In the genomic region with DNA sequence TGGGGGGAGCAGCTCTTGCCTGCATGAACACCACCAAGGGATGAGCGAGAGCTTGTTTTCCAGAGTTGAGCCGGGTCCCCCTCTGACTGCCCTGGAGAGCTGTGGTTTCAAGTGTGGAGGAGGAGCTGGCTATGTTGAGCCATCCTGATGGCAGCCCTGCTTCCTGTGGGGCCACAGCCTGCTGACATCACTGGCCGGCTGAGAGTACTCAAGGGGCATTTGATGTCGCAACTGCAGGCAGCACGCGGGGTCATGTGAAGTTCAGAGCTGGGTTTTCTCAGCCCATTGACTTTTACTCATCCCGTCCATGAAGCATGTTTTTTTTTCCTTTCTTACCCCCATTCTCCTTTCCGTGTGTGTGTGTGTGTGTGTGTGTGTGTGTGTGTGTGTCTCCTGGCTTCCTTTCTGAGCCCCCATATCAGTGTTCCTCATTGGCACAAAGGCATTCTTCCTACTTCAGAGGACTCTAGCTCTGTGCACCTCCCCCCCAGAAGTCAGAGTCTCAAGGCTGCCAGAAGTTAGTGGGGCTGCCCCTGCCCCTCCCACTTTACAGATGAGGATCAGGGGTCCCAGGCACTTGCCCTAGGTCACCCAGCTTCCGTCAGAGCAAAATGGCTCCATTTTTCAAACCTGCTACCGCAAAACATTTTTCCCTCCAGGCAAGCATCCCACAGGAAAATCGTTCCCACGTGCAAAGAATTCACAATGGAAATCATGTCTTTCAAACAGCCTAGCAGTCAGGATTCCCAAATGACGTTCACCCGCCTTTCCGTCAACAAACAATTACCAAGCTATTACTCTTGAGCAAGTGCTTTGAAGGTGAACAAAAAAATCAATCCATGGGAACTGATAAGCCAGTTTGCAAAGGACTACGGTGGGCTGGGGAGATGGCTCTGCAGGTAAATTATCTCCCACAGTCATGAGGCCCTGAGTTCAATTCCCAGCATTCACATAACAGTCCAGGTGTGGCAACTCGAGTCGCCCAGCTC, we compare ENCODE assay signal across 8 mouse cellular contexts. TPM values are rescaled to one million over a fixed set of nuclear protein-coding genes. Genes with fewer than 3 reads are reported as not detected.
DNase-seq lines count a peak whose midpoint lies in the region; ATAC-seq lines count a peak whose summit lies in the region.

No protein-coding gene starts in this region.

- H3K9me3 ChIP-seq in embryonic facial prominence, embryonic 12.5 days: no peaks in the 10 kb centered on the region

- H3K4me1 ChIP-seq in embryonic facial prominence, embryonic 12.5 days: peaks cover 38% of the 10 kb centered on the region

- peak overlapping the region; percentile 16; the same call in 1 of the 2 replicates for H3K4me2 ChIP-seq in embryonic facial prominence, embryonic 12.5 days (replicated peaks)

- H3K27me3 ChIP-seq in embryonic facial prominence, embryonic 12.5 days: no peaks in the 10 kb centered on the region

- no peak overlapping the region for H3K9ac ChIP-seq in embryonic facial prominence, embryonic 12.5 days

- DNase-seq in ovary, postnatal 36 days (ENCODE audit: low spot score): peak; percentile 64
- no peak for DNase-seq in ovary, postnatal 14 days (ENCODE audit: low spot score)
- DNase-seq in heart, postnatal 4 days: peak; percentile 75
- peak; percentile 67 for DNase-seq in liver
- peak; percentile 69 for DNase-seq in neural tube, embryonic 10.5 days (ENCODE audit: extremely low spot score, low spot score)

- ATAC-seq in embryonic facial prominence, embryonic 12.5 days (ENCODE audit: insufficient number of reproducible peaks, insufficient read depth, low FRiP score, low TSS enrichment): no peak
- no peak for ATAC-seq in erythroid progenitor cell, adult 5-6 weeks (replicated peaks; ENCODE audit: low FRiP score, poor library complexity, severe bottlenecking)
- ATAC-seq in inflammation-experienced regulatory T-cells, adult 6 months: no peak

- H3K36me3 ChIP-seq in embryonic facial prominence, embryonic 12.5 days: no peaks in the 10 kb centered on the region; the same call in 1 of the 2 replicates

- 13% methylated on average over 18 of the region's 18 CpGs for WGBS in embryonic facial prominence, embryonic 12.5 days

- H3K4me3 ChIP-seq in embryonic facial prominence, embryonic 12.5 days: no peak overlapping the region

- H3K27ac ChIP-seq in embryonic facial prominence, embryonic 12.5 days: peak overlapping the region; percentile 63

RNA-seq across cellular contexts. Expression of gene Smad3, which starts 41.4 kb away (rescaled TPM):
- polyA plus RNA-seq in embryonic facial prominence, embryonic 12.5 days (2016; fragmentation: Nextera tagmentation; extraction: Ambion mirVana): 37.4 and 38.6 TPM in 2 replicates
- total RNA-seq in heart, postnatal 4 days (2021): 10 to 100 TPM; 20.7 to 20.9 TPM
- 4.7 and 5.0 TPM in 2 replicates for total RNA-seq in erythroid progenitor cell, adult 5-6 weeks (2015; ENCODE audit: low replicate concordance)
- 2.6 and 13.2 TPM in 2 replicates for total RNA-seq in erythroid progenitor cell, adult 5-6 weeks (2017; ENCODE audit: low replicate concordance)
- 10 to 100 TPM; 16.5 to 24.6 (median 16.8) TPM for polyA plus RNA-seq in inflammation-experienced regulatory T-cells, adult 6 months (2017; shearing (Covaris generic))
